Mouse (Mus musculus): Measurements from ENCODE around the gene Gm45808. TPM values are rescaled to one million over a fixed set of nuclear protein-coding genes. Genes with fewer than 3 reads are reported as not detected.

Gene Gm45808
- polyA plus RNA-seq, 1 experiment from 2014 or later, result not detected

DNA sequence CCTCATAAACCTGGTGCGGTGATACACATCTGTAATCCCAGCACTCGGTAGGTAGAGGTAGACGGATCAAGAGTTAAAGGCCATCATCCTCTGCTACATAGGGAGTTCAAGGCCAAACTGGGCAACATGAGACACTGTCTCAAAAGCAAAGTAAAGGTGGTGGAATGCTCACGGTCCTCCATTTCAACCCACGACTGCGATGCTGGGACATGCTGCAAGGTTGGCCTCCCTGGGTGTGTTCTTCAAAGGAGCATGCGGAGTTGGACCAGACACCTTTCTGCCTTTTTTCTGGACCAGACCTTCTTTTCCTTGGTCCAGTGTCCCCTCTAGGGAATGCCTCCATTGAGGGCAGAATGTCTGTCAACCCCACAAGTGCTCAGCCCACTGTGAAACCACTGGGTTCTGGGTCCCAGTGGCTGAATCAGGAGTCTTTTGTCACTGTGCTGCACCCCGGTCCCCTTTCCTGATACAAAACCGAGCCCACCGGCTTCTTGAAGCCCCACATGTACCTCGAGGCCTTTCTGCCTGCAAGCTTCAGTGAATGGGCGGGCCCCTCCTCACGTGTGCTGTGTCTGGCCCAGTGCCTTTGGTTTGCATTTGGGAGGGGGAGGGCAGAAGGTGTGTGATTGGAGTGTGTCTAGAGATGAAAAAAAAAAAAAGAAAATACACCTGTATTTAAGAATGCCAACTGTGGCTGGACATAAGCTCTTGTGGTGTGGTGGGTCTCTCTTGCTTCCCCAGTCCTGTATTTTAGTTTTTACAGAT is 30.5 kb downstream of the Gm45808 start:
- Histone ChIP-seq H3K27me3 (ENCODE audit: control insufficient read depth, insufficient read depth, low read length) (no peaks in the 10 kb centered on the region), H3K4me3 (ENCODE audit: low read depth, low read length) (no peak overlapping the region), H3K27ac (ENCODE audit: low read depth, low read length) (no peak overlapping the region), H3K9me3 (ENCODE audit: control insufficient read depth, low read length) (no peaks in the 10 kb centered on the region), H3K4me1 (replicated peaks; ENCODE audit: control insufficient read depth, insufficient read depth, low read length) (peaks cover 10% of the 10 kb centered on the region; the same call in 1 of the 2 replicates), H3K4me2 (ENCODE audit: low read depth, low read length, severe bottlenecking) (no peak overlapping the region), H3K9ac (ENCODE audit: low read length) (no peak overlapping the region), H3K36me3 (ENCODE audit: control insufficient read depth, insufficient read depth, low read length) (peaks cover 3% of the 10 kb centered on the region; the same call in 1 of the 2 replicates)
- ATAC-seq (replicated peaks; ENCODE audit: low FRiP score) (no peak), DNase-seq (ENCODE audit: low spot score) (no peak)
- WGBS, result 77% methylated on average over 13 of the region's 13 CpGs

DNA sequence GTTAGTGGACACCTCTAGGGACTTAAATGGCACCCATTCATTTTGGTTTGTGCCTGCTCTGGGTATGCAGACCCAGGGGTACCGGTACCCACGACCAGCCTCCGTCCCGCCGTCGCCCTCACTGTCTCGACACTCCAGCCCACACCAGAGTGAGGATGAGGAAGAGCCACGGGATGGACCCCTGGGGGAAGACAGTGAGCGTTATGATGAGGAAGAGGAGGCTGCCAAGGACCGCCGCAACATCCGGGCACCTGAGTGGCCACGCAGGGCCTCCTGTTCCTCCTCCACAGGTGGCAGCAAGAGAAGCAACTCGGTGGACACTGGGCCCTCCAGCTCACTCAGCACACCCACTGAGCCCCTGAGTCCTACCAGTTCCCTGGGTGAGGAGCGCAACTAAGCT is 31.6 kb downstream of the Gm45808 start:
- no peak for ATAC-seq (replicated peaks; ENCODE audit: low FRiP score)
- Histone ChIP-seq H3K9ac (ENCODE audit: low read length) (no peak overlapping the region), H3K27ac (ENCODE audit: low read depth, low read length) (no peak overlapping the region), H3K27me3 (ENCODE audit: control insufficient read depth, insufficient read depth, low read length) (no peaks in the 10 kb centered on the region), H3K9me3 (ENCODE audit: control insufficient read depth, low read length) (no peaks in the 10 kb centered on the region), H3K4me3 (ENCODE audit: low read depth, low read length) (no peak overlapping the region), H3K4me2 (ENCODE audit: low read depth, low read length, severe bottlenecking) (no peak overlapping the region), H3K4me1 (replicated peaks; ENCODE audit: control insufficient read depth, insufficient read depth, low read length) (no peaks in the 10 kb centered on the region; the same call in 1 of the 2 replicates), H3K36me3 (ENCODE audit: control insufficient read depth, insufficient read depth, low read length) (peaks cover 3% of the 10 kb centered on the region; the same call in 1 of the 2 replicates)
- whole genome bisulfite sequencing, result 84% methylated on average over 15 of the region's 15 CpGs
- DNase-seq (ENCODE audit: low spot score), result no peak

DNA sequence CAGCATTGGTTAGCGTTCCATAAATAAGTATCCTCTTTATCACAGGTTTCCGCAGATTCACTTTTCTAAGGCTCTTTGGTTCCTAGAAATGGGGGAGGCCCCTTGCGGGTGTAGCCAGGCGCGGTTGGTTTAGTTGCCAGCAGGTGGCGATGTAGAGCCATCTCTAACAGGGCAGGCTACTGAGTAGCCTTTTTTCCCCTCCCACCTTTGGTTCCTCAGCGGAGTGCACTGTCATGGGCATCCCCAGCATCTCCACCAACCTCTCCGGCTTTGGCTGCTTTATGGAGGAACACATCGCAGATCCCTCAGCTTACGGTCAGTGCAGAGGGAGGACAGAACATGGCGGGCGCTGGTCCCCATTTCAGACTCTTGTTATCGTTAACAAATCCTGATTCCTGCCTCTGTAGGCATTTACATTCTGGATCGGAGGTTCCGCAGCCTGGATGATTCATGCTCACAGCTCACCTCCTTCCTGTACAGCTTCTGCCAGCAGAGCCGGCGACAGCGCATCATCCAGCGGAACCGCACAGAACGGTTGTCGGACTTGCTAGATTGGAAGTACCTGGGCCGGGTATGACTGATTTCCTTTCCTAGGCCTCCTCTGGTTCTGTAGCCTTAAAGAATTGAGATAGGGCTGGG is 35.1 kb downstream of the Gm45808 start:
- no peak overlapping the region for H3K4me3 ChIP-seq (ENCODE audit: low read depth, low read length)
- ATAC-seq (replicated peaks; ENCODE audit: low FRiP score) (peak; percentile 71), DNase-seq (ENCODE audit: low spot score) (peak; percentile 90)
- H3K36me3 ChIP-seq (ENCODE audit: control insufficient read depth, insufficient read depth, low read length), result no peaks in the 10 kb centered on the region
- no peaks in the 10 kb centered on the region for H3K27me3 ChIP-seq (ENCODE audit: control insufficient read depth, insufficient read depth, low read length)
- no peaks in the 10 kb centered on the region for H3K4me1 ChIP-seq (replicated peaks; ENCODE audit: control insufficient read depth, insufficient read depth, low read length)
- 52% methylated on average over 23 of the region's 23 CpGs for WGBS
- no peak overlapping the region for H3K9ac ChIP-seq (ENCODE audit: low read length)
- no peak overlapping the region for H3K4me2 ChIP-seq (ENCODE audit: low read depth, low read length, severe bottlenecking)
- no peak overlapping the region for H3K27ac ChIP-seq (ENCODE audit: low read depth, low read length)
- H3K9me3 ChIP-seq (ENCODE audit: control insufficient read depth, low read length), result no peaks in the 10 kb centered on the region

DNA sequence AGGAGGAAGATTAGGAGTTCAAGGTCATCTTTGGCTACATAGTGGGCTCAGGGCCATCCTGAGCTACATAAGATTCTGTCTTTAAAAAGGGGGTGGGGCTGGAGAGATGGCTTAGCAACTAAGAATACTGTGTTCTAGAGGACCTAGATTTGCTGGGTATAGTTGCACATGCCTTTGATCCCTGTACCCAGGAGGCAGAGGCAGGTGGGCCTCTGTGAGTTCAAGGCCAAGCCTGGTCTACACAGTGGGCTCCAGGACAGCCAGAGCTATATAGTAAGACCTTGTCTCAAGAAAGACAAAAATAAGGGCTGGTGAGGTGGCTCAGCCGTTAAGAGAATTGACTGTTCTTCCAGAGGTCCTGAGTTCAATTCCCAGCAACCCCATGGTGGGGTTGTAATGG is 36.6 kb downstream of the Gm45808 start:
- H3K36me3 ChIP-seq (ENCODE audit: control insufficient read depth, insufficient read depth, low read length), result no peaks in the 10 kb centered on the region
- no peak overlapping the region for H3K4me3 ChIP-seq (ENCODE audit: low read depth, low read length)
- H3K4me1 ChIP-seq (replicated peaks; ENCODE audit: control insufficient read depth, insufficient read depth, low read length), result no peaks in the 10 kb centered on the region
- no peaks in the 10 kb centered on the region for H3K27me3 ChIP-seq (ENCODE audit: control insufficient read depth, insufficient read depth, low read length)
- H3K27ac ChIP-seq (ENCODE audit: low read depth, low read length), result no peak overlapping the region
- DNase-seq (ENCODE audit: low spot score) (no peak), ATAC-seq (replicated peaks; ENCODE audit: low FRiP score) (no peak)
- H3K9ac ChIP-seq (ENCODE audit: low read length), result no peak overlapping the region
- no peaks in the 10 kb centered on the region for H3K9me3 ChIP-seq (ENCODE audit: control insufficient read depth, low read length)
- no peak overlapping the region for H3K4me2 ChIP-seq (ENCODE audit: low read depth, low read length, severe bottlenecking)
- WGBS, result 93% methylated on average over 1 of the region's 1 CpGs

DNA sequence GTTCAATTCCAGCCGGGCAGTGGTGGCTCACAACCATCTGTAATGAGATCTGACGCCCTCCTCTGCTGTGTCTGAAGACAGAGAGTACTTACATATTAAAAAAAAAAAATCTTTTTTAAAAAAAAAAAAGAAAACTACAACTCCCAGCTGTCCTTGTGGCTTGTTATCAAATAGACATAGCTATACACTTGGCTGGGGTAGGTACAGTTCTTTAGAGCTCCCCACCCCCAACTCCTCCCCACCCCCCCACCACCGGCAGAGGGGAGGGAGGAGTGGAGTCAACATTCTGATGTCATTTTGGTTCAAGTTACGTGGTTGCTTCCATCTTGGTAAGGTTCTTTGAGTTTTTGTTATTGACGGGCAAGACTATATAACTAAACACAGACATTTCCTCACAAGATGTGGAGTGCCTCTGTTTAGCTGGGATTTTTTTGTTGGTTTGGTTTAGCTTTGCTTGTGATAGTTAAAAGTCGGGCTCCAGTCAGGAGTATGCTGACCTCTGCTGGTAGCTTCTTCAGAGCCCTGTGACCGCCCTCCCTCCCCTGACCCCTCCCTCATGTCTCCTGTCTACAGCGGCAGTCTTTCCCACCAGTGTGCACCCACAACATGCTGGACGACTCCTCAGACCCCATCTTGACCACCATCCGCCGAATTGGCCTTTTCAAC is 39.2 kb downstream of the Gm45808 start:
- Histone ChIP-seq H3K9ac (ENCODE audit: low read length) (no peak overlapping the region), H3K4me3 (ENCODE audit: low read depth, low read length) (no peak overlapping the region), H3K27ac (ENCODE audit: low read depth, low read length) (no peak overlapping the region), H3K4me2 (ENCODE audit: low read depth, low read length, severe bottlenecking) (no peak overlapping the region), H3K4me1 (replicated peaks; ENCODE audit: control insufficient read depth, insufficient read depth, low read length) (no peaks in the 10 kb centered on the region), H3K9me3 (ENCODE audit: control insufficient read depth, low read length) (no peaks in the 10 kb centered on the region), H3K27me3 (ENCODE audit: control insufficient read depth, insufficient read depth, low read length) (no peaks in the 10 kb centered on the region), H3K36me3 (ENCODE audit: control insufficient read depth, insufficient read depth, low read length) (no peaks in the 10 kb centered on the region; the same call in 1 of the 2 replicates)
- no peak for ATAC-seq (replicated peaks; ENCODE audit: low FRiP score)
- WGBS, result 39% methylated on average over 11 of the region's 11 CpGs
- no peak for DNase-seq (ENCODE audit: low spot score)

DNA sequence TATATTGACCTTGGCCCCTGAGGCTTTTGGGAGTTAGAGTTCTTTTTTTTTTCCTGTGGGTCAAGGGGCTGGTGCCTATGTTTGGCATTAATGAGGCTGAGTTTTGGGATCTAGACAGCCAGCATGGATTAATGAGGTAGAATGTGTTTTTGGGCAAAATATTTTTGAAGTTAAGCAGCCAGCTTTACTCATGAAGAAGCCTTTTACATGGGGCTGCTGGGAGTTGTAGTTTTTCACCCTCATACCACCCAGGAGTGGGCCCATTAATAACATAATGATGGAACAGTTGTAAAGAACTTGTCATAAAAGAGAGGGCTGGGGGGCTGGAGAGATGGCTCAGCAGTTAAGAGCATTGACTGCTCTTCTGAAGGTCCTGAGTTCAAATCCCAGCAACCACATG is 40.0 kb downstream of the Gm45808 start:
- no peaks in the 10 kb centered on the region; the same call in 1 of the 2 replicates for H3K36me3 ChIP-seq (ENCODE audit: control insufficient read depth, insufficient read depth, low read length)
- no peak overlapping the region for H3K4me3 ChIP-seq (ENCODE audit: low read depth, low read length)
- DNase-seq (ENCODE audit: low spot score) (no peak), ATAC-seq (replicated peaks; ENCODE audit: low FRiP score) (no peak)
- H3K9me3 ChIP-seq (ENCODE audit: control insufficient read depth, low read length), result no peaks in the 10 kb centered on the region
- no peaks in the 10 kb centered on the region for H3K4me1 ChIP-seq (replicated peaks; ENCODE audit: control insufficient read depth, insufficient read depth, low read length)
- no peak overlapping the region for H3K27ac ChIP-seq (ENCODE audit: low read depth, low read length)
- H3K9ac ChIP-seq (ENCODE audit: low read length), result no peak overlapping the region
- no peaks in the 10 kb centered on the region for H3K27me3 ChIP-seq (ENCODE audit: control insufficient read depth, insufficient read depth, low read length)
- no peak overlapping the region for H3K4me2 ChIP-seq (ENCODE audit: low read depth, low read length, severe bottlenecking)

DNA sequence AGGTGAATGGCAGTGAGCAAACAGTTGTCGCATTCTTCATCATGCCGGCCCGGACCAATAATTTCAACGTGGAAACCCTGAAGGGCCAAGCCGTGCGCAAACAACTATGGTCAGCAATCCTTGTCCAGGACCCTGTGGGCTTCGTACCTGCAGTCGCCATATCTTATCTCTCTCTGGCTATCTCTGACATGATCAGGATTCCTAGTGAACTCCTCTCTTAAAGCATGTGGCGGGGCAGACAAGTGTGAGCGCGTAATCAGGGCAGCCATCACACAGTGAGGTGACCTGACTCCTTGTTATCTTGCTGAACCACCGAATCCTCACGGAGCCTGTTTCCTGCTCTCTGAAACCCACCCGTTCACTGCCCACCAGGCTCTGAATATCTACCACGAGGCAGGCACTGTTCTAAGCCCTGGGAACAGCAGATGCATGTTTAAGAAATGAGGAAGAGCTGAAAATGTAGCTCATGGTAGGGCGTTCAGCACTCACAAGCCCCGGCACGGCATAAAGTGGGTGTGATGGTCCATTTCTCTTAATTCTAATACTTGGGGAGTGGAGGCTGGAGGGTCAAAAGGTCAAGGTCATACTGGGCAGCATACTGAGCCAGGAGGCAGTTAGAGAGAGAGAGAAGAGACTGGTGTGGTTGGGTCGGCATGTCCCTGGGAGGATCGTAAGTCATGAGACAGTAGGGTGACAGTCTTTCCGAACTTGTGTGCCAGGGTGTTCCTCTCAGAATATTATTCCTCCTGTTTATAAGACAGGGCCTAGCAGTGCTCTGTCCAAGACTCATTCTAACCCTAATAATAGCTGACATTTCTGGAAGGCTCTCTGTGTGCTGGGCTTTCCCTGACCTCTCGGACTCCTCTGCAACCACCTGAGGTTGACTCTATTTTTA is 42.8 kb downstream of the Gm45808 start:
- no peak for DNase-seq (ENCODE audit: low spot score)
- Histone ChIP-seq H3K9ac (ENCODE audit: low read length) (no peak overlapping the region), H3K27me3 (ENCODE audit: control insufficient read depth, insufficient read depth, low read length) (no peaks in the 10 kb centered on the region), H3K4me2 (ENCODE audit: low read depth, low read length, severe bottlenecking) (no peak overlapping the region), H3K36me3 (ENCODE audit: control insufficient read depth, insufficient read depth, low read length) (no peaks in the 10 kb centered on the region; the same call in 1 of the 2 replicates), H3K4me1 (replicated peaks; ENCODE audit: control insufficient read depth, insufficient read depth, low read length) (no peaks in the 10 kb centered on the region), H3K4me3 (ENCODE audit: low read depth, low read length) (no peak overlapping the region), H3K27ac (ENCODE audit: low read depth, low read length) (no peak overlapping the region), H3K9me3 (ENCODE audit: control insufficient read depth, low read length) (no peaks in the 10 kb centered on the region)
- WGBS, result 91% methylated on average over 22 of the region's 22 CpGs
- ATAC-seq (replicated peaks; ENCODE audit: low FRiP score), result no peak
